Mouse (Mus musculus): Measurements from ENCODE around the gene Ttyh3. TPM values are rescaled to one million over a fixed set of nuclear protein-coding genes. Genes with fewer than 3 reads are reported as not detected.

The Ttyh3 gene
- polyA plus RNA-seq, 1 experiment, result 95.1 TPM

DNA sequence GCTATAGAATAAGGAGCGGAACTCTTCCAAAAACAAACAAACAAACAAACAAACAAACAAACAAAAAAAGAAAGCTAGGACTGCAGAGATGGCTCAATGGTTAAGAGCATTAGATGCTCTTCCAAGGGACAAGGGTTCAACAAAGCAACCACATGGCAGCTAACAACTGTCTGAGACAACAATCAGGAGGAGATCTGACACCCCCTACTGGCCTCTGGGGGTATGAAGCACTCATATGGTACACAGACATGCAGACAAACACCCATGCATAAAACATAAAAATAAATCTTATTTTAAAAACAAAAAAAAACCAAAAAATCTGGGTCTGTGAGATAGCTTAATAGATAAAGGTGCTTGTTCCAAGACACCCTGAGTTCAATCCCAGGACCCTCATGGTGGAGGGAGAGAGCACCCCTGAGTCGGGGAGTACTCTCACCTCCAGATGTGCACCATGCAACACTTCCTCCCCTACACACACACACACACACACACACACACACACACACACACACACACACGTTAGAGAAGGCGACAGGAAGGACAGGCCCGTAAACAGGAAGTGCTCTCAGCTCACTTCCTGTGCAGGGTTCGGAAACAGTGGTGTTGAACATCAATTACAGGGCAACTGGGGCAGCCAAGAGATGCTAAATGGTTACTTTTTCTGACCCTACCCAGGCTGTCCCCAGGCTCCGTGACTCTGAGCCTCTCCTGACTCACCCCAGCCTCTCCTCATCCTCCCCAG is 12.3 kb downstream of the Ttyh3 start:
- TF ChIP-seq POLR2A (IDR thresholded peaks at IDR 0.05; ENCODE audit: low read depth, low read length) (no peak), CTCF (IDR thresholded peaks at IDR 0.05; ENCODE audit: extremely low read depth, insufficient read depth, insufficient read length, insufficient replicate concordance) (no peak)
- Histone ChIP-seq H3K4me1 (ENCODE audit: control insufficient read depth, insufficient read depth, insufficient read length) (peaks cover 24% of the 10 kb centered on the region), H3K36me3 (ENCODE audit: control insufficient read depth, insufficient read depth, low read length) (peaks cover 16% of the 10 kb centered on the region), H3K27me3 (ENCODE audit: control insufficient read depth, insufficient read depth, low read length) (no peaks in the 10 kb centered on the region), H3K27ac (ENCODE audit: insufficient read depth, low read length) (peak overlapping the region; percentile 93), H3K4me3 (ENCODE audit: extremely low read depth, insufficient read depth, insufficient read length) (no peak overlapping the region)
- WGBS, result 31% methylated on average over 7 of the region's 7 CpGs
- DNase-seq (ENCODE audit: low read depth in 1 of 2, low spot score in 2 of 2), result peak; percentile 58

DNA sequence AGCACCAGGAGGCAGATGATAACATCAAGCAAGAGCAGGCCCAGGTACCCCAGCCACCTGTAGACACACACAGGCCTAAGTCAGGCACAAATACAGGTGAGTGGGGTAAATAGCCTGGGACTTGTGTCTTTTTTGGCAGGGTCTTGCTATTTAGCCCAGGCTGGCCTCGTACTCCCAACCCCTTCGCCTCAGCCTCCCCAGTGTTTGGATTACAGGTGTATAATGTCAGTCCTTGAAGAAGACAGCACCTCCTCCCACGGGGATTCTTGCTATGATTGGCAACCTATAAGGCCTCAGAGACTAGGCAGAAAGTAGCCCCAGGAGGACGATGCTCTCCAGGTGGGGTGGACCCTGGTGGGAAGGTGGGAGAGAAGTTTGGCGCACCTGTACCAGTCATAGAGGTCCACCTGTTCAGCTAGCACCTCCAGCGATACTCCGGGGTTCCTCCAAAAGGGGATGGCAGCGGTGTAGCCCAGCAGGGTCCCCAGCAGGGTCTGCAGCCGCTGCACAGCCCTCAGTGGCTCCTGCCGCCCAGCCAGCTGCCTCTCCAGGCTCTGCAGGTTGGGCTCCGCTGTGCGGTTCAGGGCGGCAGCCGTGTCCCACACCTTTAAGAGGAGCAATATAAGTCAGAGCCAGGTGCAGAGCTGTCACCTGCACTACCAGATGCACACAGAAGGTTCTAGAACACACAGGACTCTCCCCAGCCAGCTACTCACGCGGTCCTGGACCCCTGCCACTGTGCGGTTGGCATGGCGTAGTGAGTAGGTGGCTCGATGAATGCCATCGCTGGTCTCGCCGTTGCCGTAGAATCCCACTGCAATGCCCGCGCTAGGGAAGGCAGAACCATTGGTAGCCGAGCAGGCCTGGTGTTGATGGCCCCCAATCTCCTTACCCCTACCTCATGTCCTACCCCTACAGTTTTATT is 13.8 kb downstream of the Ttyh3 start:
- no peaks in the 10 kb centered on the region for H3K27me3 ChIP-seq (ENCODE audit: control insufficient read depth, insufficient read depth, low read length)
- no peak overlapping the region for H3K4me3 ChIP-seq (ENCODE audit: extremely low read depth, insufficient read depth, insufficient read length)
- 97% methylated on average over 26 of the region's 26 CpGs for WGBS
- H3K36me3 ChIP-seq (ENCODE audit: control insufficient read depth, insufficient read depth, low read length), result peaks cover 22% of the 10 kb centered on the region
- no peak overlapping the region for H3K27ac ChIP-seq (ENCODE audit: insufficient read depth, low read length)
- H3K4me1 ChIP-seq (ENCODE audit: control insufficient read depth, insufficient read depth, insufficient read length), result peaks cover 15% of the 10 kb centered on the region; the same call in 1 of the 2 replicates
- TF ChIP-seq CTCF (IDR thresholded peaks at IDR 0.05; ENCODE audit: extremely low read depth, insufficient read depth, insufficient read length, insufficient replicate concordance), result no peak
- TF ChIP-seq POLR2A (IDR thresholded peaks at IDR 0.05; ENCODE audit: low read depth, low read length), result no peak
- DNase-seq (ENCODE audit: low read depth in 1 of 2, low spot score in 2 of 2), result no peak

DNA sequence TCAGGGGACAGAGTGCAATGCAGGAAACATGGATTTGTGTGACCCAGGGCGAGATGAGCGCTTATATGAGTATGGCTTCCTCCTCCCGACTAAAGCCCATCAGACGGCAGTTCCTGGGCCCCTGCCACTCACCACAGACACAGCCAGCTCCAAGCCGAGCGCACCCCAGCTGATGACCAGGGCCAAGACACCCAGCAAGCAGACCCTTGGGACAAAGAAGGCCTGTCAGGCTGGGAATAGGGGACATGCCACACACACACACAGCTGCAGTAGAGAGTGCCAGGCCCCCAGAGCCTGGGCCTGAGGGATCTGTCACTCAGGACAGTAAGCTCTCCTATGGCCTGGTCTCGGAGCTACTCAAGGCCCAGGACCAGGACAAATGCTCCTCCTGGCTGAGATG is 15.4 kb downstream of the Ttyh3 start:
- Histone ChIP-seq H3K27me3 (ENCODE audit: control insufficient read depth, insufficient read depth, low read length) (no peaks in the 10 kb centered on the region), H3K36me3 (ENCODE audit: control insufficient read depth, insufficient read depth, low read length) (peaks cover 26% of the 10 kb centered on the region), H3K4me3 (ENCODE audit: extremely low read depth, insufficient read depth, insufficient read length) (no peak overlapping the region), H3K4me1 (ENCODE audit: control insufficient read depth, insufficient read depth, insufficient read length) (peaks cover 15% of the 10 kb centered on the region; the same call in 1 of the 2 replicates), H3K27ac (ENCODE audit: insufficient read depth, low read length) (no peak overlapping the region)
- DNase-seq (ENCODE audit: low read depth in 1 of 2, low spot score in 2 of 2), result no peak
- WGBS, result 96% methylated on average over 7 of the region's 7 CpGs
- TF ChIP-seq POLR2A (IDR thresholded peaks at IDR 0.05; ENCODE audit: low read depth, low read length) (no peak), CTCF (IDR thresholded peaks at IDR 0.05; ENCODE audit: extremely low read depth, insufficient read depth, insufficient read length, insufficient replicate concordance) (no peak)

DNA sequence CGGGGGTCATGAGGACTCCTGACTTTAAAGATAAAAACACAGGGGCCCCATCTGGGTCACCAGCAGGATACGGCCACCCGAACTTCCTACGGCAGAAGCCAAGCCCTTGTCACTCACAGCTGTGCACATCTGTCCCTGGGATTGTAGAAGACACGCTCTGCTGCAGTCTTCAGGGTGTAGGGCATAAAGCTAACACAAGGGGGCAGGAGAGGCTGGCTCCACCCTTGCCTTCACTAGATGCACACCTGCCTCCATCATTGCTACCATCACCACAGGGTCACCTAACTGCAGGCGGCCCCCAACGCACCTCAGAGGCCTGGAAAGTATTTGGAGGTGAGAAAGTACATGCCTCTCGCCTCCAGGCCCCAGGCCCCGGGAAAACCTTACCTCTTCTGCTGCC is 19.8 kb downstream of the Ttyh3 start:
- peaks cover 37% of the 10 kb centered on the region for H3K36me3 ChIP-seq (ENCODE audit: control insufficient read depth, insufficient read depth, low read length)
- 87% methylated on average over 9 of the region's 9 CpGs for WGBS

DNA sequence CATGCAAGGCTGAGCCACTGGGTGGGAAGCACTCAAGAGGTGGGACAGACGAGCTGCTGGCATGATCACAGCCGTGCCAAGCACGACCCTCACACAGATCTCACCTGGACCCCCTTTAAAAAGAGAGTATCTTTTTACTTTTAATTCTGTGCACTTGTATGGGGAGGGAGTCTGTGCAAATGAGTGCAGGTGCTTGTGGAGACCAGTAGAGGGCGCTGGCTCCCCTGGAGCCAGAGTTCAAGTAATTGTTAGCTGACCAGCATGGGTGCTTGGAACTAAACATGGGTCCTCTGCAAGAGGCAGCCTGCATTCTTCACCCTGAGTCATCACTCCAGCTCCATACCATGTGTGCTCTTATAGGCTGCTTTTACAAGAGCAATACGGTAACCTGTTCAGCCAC is 21.3 kb downstream of the Ttyh3 start:
- WGBS, result 96% methylated on average over 5 of the region's 5 CpGs
- DNase-seq (ENCODE audit: low read depth in 1 of 2, low spot score in 2 of 2), result no peak
- Histone ChIP-seq H3K27me3 (ENCODE audit: control insufficient read depth, insufficient read depth, low read length) (no peaks in the 10 kb centered on the region), H3K36me3 (ENCODE audit: control insufficient read depth, insufficient read depth, low read length) (peaks cover 40% of the 10 kb centered on the region), H3K4me3 (ENCODE audit: extremely low read depth, insufficient read depth, insufficient read length) (no peak overlapping the region), H3K4me1 (ENCODE audit: control insufficient read depth, insufficient read depth, insufficient read length) (no peaks in the 10 kb centered on the region), H3K27ac (ENCODE audit: insufficient read depth, low read length) (no peak overlapping the region)
- TF ChIP-seq CTCF (IDR thresholded peaks at IDR 0.05; ENCODE audit: extremely low read depth, insufficient read depth, insufficient read length, insufficient replicate concordance) (no peak), POLR2A (IDR thresholded peaks at IDR 0.05; ENCODE audit: low read depth, low read length) (no peak)

More for the DNA sequence above, 19.8 kb downstream of the Ttyh3 start:
- no peak for DNase-seq (ENCODE audit: low read depth in 1 of 2, low spot score in 2 of 2)
- H3K4me3 ChIP-seq (ENCODE audit: extremely low read depth, insufficient read depth, insufficient read length), result no peak overlapping the region
- H3K4me1 ChIP-seq (ENCODE audit: control insufficient read depth, insufficient read depth, insufficient read length), result no peaks in the 10 kb centered on the region
- no peak overlapping the region for H3K27ac ChIP-seq (ENCODE audit: insufficient read depth, low read length)
- H3K27me3 ChIP-seq (ENCODE audit: control insufficient read depth, insufficient read depth, low read length), result no peaks in the 10 kb centered on the region
- TF ChIP-seq POLR2A (IDR thresholded peaks at IDR 0.05; ENCODE audit: low read depth, low read length) (no peak), CTCF (IDR thresholded peaks at IDR 0.05; ENCODE audit: extremely low read depth, insufficient read depth, insufficient read length, insufficient replicate concordance) (peak; percentile 51; the same call in 1 of the 2 replicates)

DNA sequence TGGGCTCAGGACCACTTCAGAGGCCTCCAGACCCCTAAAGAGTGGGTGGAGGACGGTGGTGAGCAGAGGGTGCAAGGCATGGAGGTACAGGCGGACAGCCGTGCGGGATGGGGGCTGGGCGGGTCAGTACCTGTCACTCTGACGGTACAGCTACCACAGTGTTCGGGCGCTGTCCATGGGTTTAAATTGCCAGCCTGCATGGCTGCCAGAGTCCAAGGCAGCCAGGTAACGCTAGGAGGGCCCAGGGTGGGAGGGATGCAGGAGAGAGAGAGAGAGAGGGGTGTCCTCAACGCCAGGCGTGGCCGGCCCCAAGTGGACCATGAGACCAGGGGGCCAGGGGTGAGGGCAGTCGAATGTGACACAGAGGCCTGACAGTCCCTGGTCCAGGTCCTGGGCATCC is 23.9 kb downstream of the Ttyh3 start:
- Histone ChIP-seq H3K27me3 (ENCODE audit: control insufficient read depth, insufficient read depth, low read length) (no peaks in the 10 kb centered on the region), H3K36me3 (ENCODE audit: control insufficient read depth, insufficient read depth, low read length) (peaks cover 33% of the 10 kb centered on the region), H3K27ac (ENCODE audit: insufficient read depth, low read length) (no peak overlapping the region), H3K4me3 (ENCODE audit: extremely low read depth, insufficient read depth, insufficient read length) (no peak overlapping the region), H3K4me1 (ENCODE audit: control insufficient read depth, insufficient read depth, insufficient read length) (no peaks in the 10 kb centered on the region)
- WGBS, result 94% methylated on average over 13 of the region's 13 CpGs
- TF ChIP-seq CTCF (IDR thresholded peaks at IDR 0.05; ENCODE audit: extremely low read depth, insufficient read depth, insufficient read length, insufficient replicate concordance), result no peak
- no peak for TF ChIP-seq POLR2A (IDR thresholded peaks at IDR 0.05; ENCODE audit: low read depth, low read length)
- no peak for DNase-seq (ENCODE audit: low read depth in 1 of 2, low spot score in 2 of 2)

All from spleen, adult 2 months (tissue).